In genomic region chr10:85993836-85994235, GRCm38 (mm10) we compare ENCODE assay signal across 37 mouse cellular contexts. TPM values are rescaled to one million over a fixed set of nuclear protein-coding genes. Genes with fewer than 3 reads are reported as not detected.
"Had no signal": no experiment of that assay in that cellular context is flagged by ENCODE, and none has a peak within 500 bp of the region (broad histone marks: within the 10 kb centered on the region; RNA-seq: fewer than 3 reads in every experiment).

No protein-coding gene starts in this region.

- DNase-seq: left cerebral cortex, postnatal 4 days; liver; liver, embryonic 13.5 days; liver, postnatal 0 days; lung, adult 18-20 months; lung, adult 2 months; lung, embryonic 14.5 days; lung, postnatal 10 days; lung, postnatal 14 days; lung, postnatal 36 days; lung, postnatal 4 days; midbrain, embryonic 14.5 days had no signal

- H3K9ac ChIP-seq: limb, embryonic 12.5 days; limb, embryonic 13.5 days; limb, embryonic 15.5 days; liver, embryonic 12.5 days; liver, embryonic 13.5 days; liver, embryonic 14.5 days; liver, embryonic 15.5 days; liver, postnatal 0 days; lung, embryonic 14.5 days; lung, embryonic 15.5 days; midbrain, embryonic 12.5 days; midbrain, embryonic 13.5 days; midbrain, embryonic 15.5 days; neural tube, embryonic 12.5 days had no signal

- H3K36me3 ChIP-seq: limb, embryonic 10.5 days; limb, embryonic 12.5 days; limb, embryonic 13.5 days; limb, embryonic 15.5 days; liver, embryonic 12.5 days; liver, embryonic 13.5 days; liver, embryonic 15.5 days; lung, embryonic 15.5 days; midbrain, embryonic 10.5 days; midbrain, embryonic 12.5 days; midbrain, embryonic 13.5 days; midbrain, embryonic 15.5 days; neural tube, embryonic 12.5 days had no signal

- H3K4me3 ChIP-seq: limb, embryonic 10.5 days; limb, embryonic 12.5 days; limb, embryonic 13.5 days; limb, embryonic 15.5 days; liver, embryonic 12.5 days; liver, embryonic 13.5 days; liver, embryonic 15.5 days; lung, embryonic 15.5 days; megakaryocyte, embryonic 14.5 days; midbrain, embryonic 10.5 days; midbrain, embryonic 12.5 days; midbrain, embryonic 13.5 days; midbrain, embryonic 15.5 days; myocyte; neural tube, embryonic 12.5 days had no signal

- H3K27me3 ChIP-seq: limb, embryonic 12.5 days; limb, embryonic 13.5 days; limb, embryonic 15.5 days; liver, embryonic 12.5 days; liver, embryonic 13.5 days; liver, embryonic 15.5 days; lung, embryonic 15.5 days; midbrain, embryonic 12.5 days; midbrain, embryonic 13.5 days; midbrain, embryonic 15.5 days; neural tube, embryonic 12.5 days had no signal

- H3K9me3 ChIP-seq: limb, embryonic 10.5 days; limb, embryonic 13.5 days; limb, embryonic 15.5 days; liver, embryonic 12.5 days; liver, embryonic 13.5 days; liver, embryonic 15.5 days; lung, embryonic 15.5 days; midbrain, embryonic 10.5 days; midbrain, embryonic 13.5 days; midbrain, embryonic 15.5 days; neural tube, embryonic 12.5 days had no signal

- H3K27ac ChIP-seq: limb, embryonic 10.5 days; limb, embryonic 12.5 days; limb, embryonic 13.5 days; limb, embryonic 15.5 days; liver, embryonic 12.5 days; liver, embryonic 13.5 days; liver, embryonic 14.5 days; liver, embryonic 15.5 days; lung, embryonic 15.5 days; macrophage; midbrain, embryonic 10.5 days; midbrain, embryonic 12.5 days; midbrain, embryonic 13.5 days; midbrain, embryonic 15.5 days; neural tube, embryonic 12.5 days had no signal

- H3K4me1 ChIP-seq: limb, embryonic 10.5 days; limb, embryonic 12.5 days; limb, embryonic 15.5 days; liver, embryonic 12.5 days; liver, embryonic 13.5 days; liver, embryonic 15.5 days; midbrain, embryonic 10.5 days; midbrain, embryonic 12.5 days; midbrain, embryonic 13.5 days; midbrain, embryonic 15.5 days; neural tube, embryonic 12.5 days had no signal

RNA-seq across cellular contexts. Expression of gene Bpifc, which starts 17.9 kb away (rescaled TPM):
- total RNA-seq: left cerebral cortex, postnatal 10 days; left cerebral cortex, postnatal 14 days; left cerebral cortex, postnatal 25 days; left cerebral cortex, postnatal 4 days; liver, adult 2 months; megakaryocyte-erythroid progenitor cell, adult 5-6 weeks; monocyte, adult 5-6 weeks had no signal
- polyA plus RNA-seq: limb, embryonic 10.5 days; liver, adult 2 months; liver, embryonic 11.5 days; liver, embryonic 12.5 days; liver, embryonic 13.5 days; liver, postnatal 0 days; macrophage; midbrain, embryonic 12.5 days; midbrain, embryonic 13.5 days; midbrain, embryonic 14.5 days; midbrain, embryonic 15.5 days; midbrain, embryonic 16.5 days; myocyte; neural tube, embryonic 11.5 days; neural tube, embryonic 12.5 days had no signal
